Mouse (Mus musculus) hindbrain, embryonic 10.5 days (tissue): ENCODE measurements around the gene Amotl1. TPM values are rescaled to one million over a fixed set of nuclear protein-coding genes. Genes with fewer than 3 reads are reported as not detected.

Experiments
- DNase-seq: peaks from one replicate; pipeline ENCODE4 v3.0.0-alpha.2; 2017; ENCODE audit warnings: low spot score
- H3K27ac ChIP-seq: fragments of 300-500 bp; sonication (generic); 2 replicates; pipeline ENCODE4 v1.5.1; 2016; ENCODE audit warnings: mild to moderate bottlenecking, moderate library complexity
- H3K27me3 ChIP-seq: fragments of 300-500 bp; sonication (generic); 2 replicates; pipeline ENCODE4 v1.6.1; 2016; ENCODE audit warnings: mild to moderate bottlenecking; ENCODE audit not compliant: poor library complexity, insufficient read depth, severe bottlenecking
- H3K36me3 ChIP-seq: fragments of 300-500 bp; sonication (generic); 2 replicates; pipeline ENCODE4 v1.6.1; 2016; ENCODE audit warnings: mild to moderate bottlenecking, moderate library complexity
- H3K4me1 ChIP-seq: fragments of 300-500 bp; sonication (generic); replicated peaks from 2 replicates; pipeline ENCODE4 v1.6.1; 2016; ENCODE audit warnings: mild to moderate bottlenecking
- H3K4me3 ChIP-seq: fragments of 300-500 bp; sonication (generic); 2 replicates; pipeline ENCODE4 v1.5.1; 2016; ENCODE audit warnings: mild to moderate bottlenecking, moderate library complexity
- H3K9me3 ChIP-seq: fragments of 300-500 bp; sonication (generic); 2 replicates; pipeline ENCODE4 v1.6.1; 2016; ENCODE audit warnings: mild to moderate bottlenecking, moderate library complexity
- WGBS: fragments of 180-500 bp; shearing (Covaris S2); methylation state at CpG from one replicate; pipeline ENCODE4 v1.1.7; 2016; 5-methylcytosine and 5-hydroxymethylcytosine counted together
- polyA plus RNA-seq: library from polyadenylated mRNA; unstranded; fragments of >200 nt; fragmentation: Nextera tagmentation; extraction: Ambion mirVana; gene quantifications from 2 replicates; pipeline ENCODE4 v1.2.1, GENCODE M21; 2016

Amotl1 gene
- polyA plus RNA-seq, 1 experiment from 2014 or later, result 12.8 TPM

DNA sequence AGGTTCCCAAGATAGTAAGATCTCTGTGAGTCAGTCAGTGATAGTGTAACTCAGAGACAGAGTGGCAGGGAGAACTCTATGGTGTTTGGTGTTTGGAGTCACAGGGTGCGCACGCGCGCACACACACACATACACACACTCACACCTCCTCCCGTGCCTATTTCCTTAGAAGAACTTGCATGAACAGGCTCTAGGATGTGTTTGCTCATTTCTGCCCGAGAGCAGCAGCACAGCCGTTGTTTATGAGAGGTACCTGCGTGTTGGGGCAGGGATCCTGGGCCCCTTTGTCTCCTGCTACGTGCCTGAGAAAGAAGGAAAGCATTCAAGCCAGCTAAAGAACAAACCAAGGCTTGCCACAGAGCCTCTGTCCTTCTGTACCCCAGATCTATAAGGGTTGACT lies 17.3 kb upstream of the Amotl1 start:
- no peak for DNase-seq
- Histone ChIP-seq H3K4me3 (no peak overlapping the region), H3K9me3 (no peaks in the 10 kb centered on the region), H3K27ac (no peak overlapping the region), H3K27me3 (no peaks in the 10 kb centered on the region), H3K4me1 (no peaks in the 10 kb centered on the region), H3K36me3 (no peaks in the 10 kb centered on the region)
- WGBS, result 83% methylated on average over 9 of the region's 9 CpGs

- no peaks in the 10 kb centered on the region for H3K9me3 ChIP-seq
- no peak overlapping the region for H3K4me3 ChIP-seq
- H3K4me1 ChIP-seq, result no peaks in the 10 kb centered on the region
- no peaks in the 10 kb centered on the region for H3K36me3 ChIP-seq
- DNase-seq, result no peak
- H3K27me3 ChIP-seq, result no peaks in the 10 kb centered on the region
- 54% methylated on average over 2 of the region's 2 CpGs for WGBS
- no peak overlapping the region for H3K27ac ChIP-seq
Observed at GRCm38 (mm10) chr9:14657926-14658325, 13.1 kb upstream of the Amotl1 start.

DNA sequence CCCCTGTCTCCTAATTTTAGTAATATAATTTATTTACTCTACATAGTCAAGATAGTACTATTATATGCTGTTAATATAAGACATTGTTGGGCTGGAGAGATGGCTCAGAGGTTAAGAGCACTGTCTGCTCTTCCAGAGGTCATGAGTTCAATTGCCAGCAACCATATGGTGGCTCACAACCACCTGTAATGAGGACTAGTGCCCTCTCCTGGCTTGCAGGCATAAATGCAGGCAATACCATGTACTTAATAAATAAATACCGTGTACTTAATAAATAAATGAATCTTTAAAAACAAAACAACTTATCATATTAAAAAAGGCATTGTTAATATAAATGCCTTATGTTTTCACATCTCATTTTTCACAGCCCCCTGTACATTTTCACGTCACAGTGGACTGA lies 9.2 kb upstream of the Amotl1 start:
- no peak overlapping the region for H3K27ac ChIP-seq
- no peaks in the 10 kb centered on the region for H3K4me1 ChIP-seq
- WGBS, result 84% methylated on average over 2 of the region's 2 CpGs
- DNase-seq, result no peak
- no peak overlapping the region for H3K4me3 ChIP-seq
- no peaks in the 10 kb centered on the region for H3K27me3 ChIP-seq
- H3K9me3 ChIP-seq, result no peaks in the 10 kb centered on the region
- no peaks in the 10 kb centered on the region for H3K36me3 ChIP-seq

GRCm38 (mm10) chr9:14652761-14653160 lies 7.9 kb upstream of the Amotl1 start:
- Histone ChIP-seq H3K9me3 (no peaks in the 10 kb centered on the region), H3K4me3 (no peak overlapping the region), H3K4me1 (no peaks in the 10 kb centered on the region), H3K27me3 (no peaks in the 10 kb centered on the region), H3K36me3 (no peaks in the 10 kb centered on the region), H3K27ac (no peak overlapping the region)
- 69% methylated on average over 1 of the region's 1 CpGs for WGBS
- no peak for DNase-seq

GRCm38 (mm10) chr9:14647849-14648248 lies 3.0 kb upstream of the Amotl1 start:
- H3K27me3 ChIP-seq, result no peaks in the 10 kb centered on the region
- no peak overlapping the region for H3K4me3 ChIP-seq
- DNase-seq, result no peak
- H3K4me1 ChIP-seq, result peaks cover 13% of the 10 kb centered on the region
- no peak overlapping the region for H3K27ac ChIP-seq
- H3K36me3 ChIP-seq, result no peaks in the 10 kb centered on the region
- H3K9me3 ChIP-seq, result no peaks in the 10 kb centered on the region
- 84% methylated on average over 8 of the region's 8 CpGs for WGBS

- DNase-seq, result no peak
- Histone ChIP-seq H3K4me1 (peaks cover 25% of the 10 kb centered on the region), H3K27me3 (no peaks in the 10 kb centered on the region), H3K36me3 (no peaks in the 10 kb centered on the region), H3K9me3 (no peaks in the 10 kb centered on the region), H3K4me3 (no peak overlapping the region), H3K27ac (no peak overlapping the region)
- WGBS, result 100% methylated on average over 1 of the region's 1 CpGs
Observed at GRCm38 (mm10) chr9:14646641-14647040, 1.8 kb upstream of the Amotl1 start.

- H3K4me1 ChIP-seq, result peaks cover 31% of the 10 kb centered on the region
- 85% methylated on average over 3 of the region's 3 CpGs for WGBS
- no peaks in the 10 kb centered on the region for H3K27me3 ChIP-seq
- no peaks in the 10 kb centered on the region for H3K9me3 ChIP-seq
- DNase-seq, result no peak
- H3K36me3 ChIP-seq, result no peaks in the 10 kb centered on the region
- H3K27ac ChIP-seq, result no peak overlapping the region
- H3K4me3 ChIP-seq, result no peak overlapping the region
Observed at GRCm38 (mm10) chr9:14646061-14646460, 1.2 kb upstream of the Amotl1 start.

DNA sequence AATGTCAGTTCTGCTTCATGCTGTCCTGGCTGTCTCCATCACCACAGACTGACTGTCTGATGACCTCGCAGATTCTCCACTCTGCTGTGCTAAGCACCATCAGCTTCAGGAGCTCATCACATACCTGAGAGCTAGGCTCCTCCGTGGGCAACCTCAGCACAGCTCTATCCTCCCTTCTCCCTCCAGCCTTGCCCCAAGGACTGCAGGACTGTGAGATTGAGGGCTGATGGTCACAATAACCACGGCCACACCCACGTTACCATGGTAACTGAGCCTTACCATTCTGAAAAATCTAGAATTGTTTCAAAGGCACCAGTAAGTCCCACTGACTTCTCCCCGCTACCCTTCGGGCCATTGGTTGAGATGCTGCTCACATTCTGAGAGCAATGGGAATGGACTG lies 1.5 kb downstream of the Amotl1 start:
- no peak overlapping the region for H3K4me3 ChIP-seq
- no peaks in the 10 kb centered on the region for H3K27me3 ChIP-seq
- peak overlapping the region; percentile 70 for H3K27ac ChIP-seq
- no peaks in the 10 kb centered on the region for H3K9me3 ChIP-seq
- 50% methylated on average over 6 of the region's 6 CpGs for WGBS
- no peak for DNase-seq
- no peaks in the 10 kb centered on the region for H3K36me3 ChIP-seq
- peaks cover 44% of the 10 kb centered on the region for H3K4me1 ChIP-seq

GRCm38 (mm10) chr9:14642251-14643021 lies 2.4 kb downstream of the Amotl1 start:
- peak overlapping the region; percentile 70 for H3K27ac ChIP-seq
- H3K4me1 ChIP-seq, result peaks cover 44% of the 10 kb centered on the region
- WGBS, result 19% methylated on average over 5 of the region's 5 CpGs
- H3K4me3 ChIP-seq, result no peak overlapping the region
- no peaks in the 10 kb centered on the region for H3K36me3 ChIP-seq
- peak; percentile 78 for DNase-seq
- no peaks in the 10 kb centered on the region for H3K9me3 ChIP-seq
- no peaks in the 10 kb centered on the region for H3K27me3 ChIP-seq

DNA sequence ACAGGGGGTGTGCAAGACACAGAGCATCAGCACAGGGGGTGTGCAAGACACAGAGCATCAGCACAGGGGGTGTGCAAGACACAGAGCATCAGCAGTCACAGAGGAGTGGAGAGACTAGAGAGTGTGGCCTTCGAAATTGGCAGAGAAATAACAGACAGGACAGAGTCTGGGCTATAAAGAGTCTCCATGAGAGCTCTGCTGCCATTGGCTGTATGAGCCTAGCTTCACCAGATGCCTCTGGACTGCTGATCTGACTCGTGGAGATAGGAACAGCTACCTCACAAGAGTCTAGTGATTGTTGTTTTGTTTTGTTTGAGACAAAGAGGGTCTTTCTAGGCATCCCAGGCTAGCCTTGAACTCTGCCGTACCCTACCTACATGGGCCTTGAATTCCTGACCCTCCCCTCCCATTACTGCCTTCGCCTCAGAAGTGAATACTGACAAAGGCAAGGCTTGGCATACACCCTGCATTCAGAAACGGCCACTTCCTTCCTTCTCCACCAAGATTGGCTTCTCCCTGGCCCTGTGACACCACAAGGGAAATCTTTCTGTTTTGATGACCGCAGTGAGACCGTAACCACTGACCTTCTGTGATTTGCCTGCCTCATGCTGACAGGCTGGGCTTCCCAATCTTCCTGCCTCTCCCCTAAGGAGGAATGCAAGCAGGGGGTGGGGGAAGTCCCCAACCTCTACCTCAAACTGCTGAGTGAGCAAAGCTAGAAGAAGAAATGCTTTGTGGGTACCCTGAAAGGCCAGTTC lies 3.4 kb downstream of the Amotl1 start:
- H3K9me3 ChIP-seq, result no peaks in the 10 kb centered on the region
- peaks cover 44% of the 10 kb centered on the region for H3K4me1 ChIP-seq
- H3K27me3 ChIP-seq, result no peaks in the 10 kb centered on the region
- peak; percentile 35 for DNase-seq
- H3K27ac ChIP-seq, result peak overlapping the region; percentile 70
- no peak overlapping the region for H3K4me3 ChIP-seq
- no peaks in the 10 kb centered on the region for H3K36me3 ChIP-seq
- 32% methylated on average over 7 of the region's 7 CpGs for whole genome bisulfite sequencing

GRCm38 (mm10) chr9:14636244-14636643 lies 8.6 kb downstream of the Amotl1 start:
- Histone ChIP-seq H3K9me3 (no peaks in the 10 kb centered on the region), H3K4me1 (peaks cover 50% of the 10 kb centered on the region), H3K27me3 (peaks cover 25% of the 10 kb centered on the region), H3K36me3 (no peaks in the 10 kb centered on the region), H3K4me3 (no peak overlapping the region), H3K27ac (no peak overlapping the region)
- no peak for DNase-seq
- 72% methylated on average over 3 of the region's 3 CpGs for WGBS

DNA sequence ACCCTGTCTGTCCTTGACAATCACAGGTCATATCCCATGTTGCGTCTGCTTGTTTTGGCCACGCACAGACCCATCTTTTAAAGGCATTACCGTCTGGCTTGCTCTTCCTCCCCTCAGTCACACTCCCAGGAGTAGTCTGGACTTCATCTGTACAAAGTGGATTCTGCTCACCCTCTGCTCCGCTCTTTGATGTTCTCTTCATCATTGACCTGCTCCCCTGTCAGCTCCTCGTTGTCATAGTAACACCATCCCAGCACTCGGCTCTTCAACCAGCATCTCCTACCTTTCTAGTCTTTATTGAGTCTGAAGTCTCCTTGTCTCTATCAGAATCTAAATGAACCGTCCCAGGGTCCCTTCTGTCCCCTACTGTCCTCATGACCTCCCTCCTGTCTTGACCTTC lies 9.3 kb downstream of the Amotl1 start:
- Histone ChIP-seq H3K27ac (no peak overlapping the region), H3K4me1 (peaks cover 44% of the 10 kb centered on the region), H3K9me3 (no peaks in the 10 kb centered on the region), H3K4me3 (no peak overlapping the region), H3K36me3 (no peaks in the 10 kb centered on the region), H3K27me3 (peaks cover 25% of the 10 kb centered on the region)
- 79% methylated on average over 7 of the region's 7 CpGs for WGBS
- no peak for DNase-seq

- Histone ChIP-seq H3K4me3 (peak overlapping the region; percentile 27), H3K36me3 (no peaks in the 10 kb centered on the region), H3K27ac (no peak overlapping the region), H3K9me3 (no peaks in the 10 kb centered on the region), H3K4me1 (peaks cover 36% of the 10 kb centered on the region), H3K27me3 (peaks cover 25% of the 10 kb centered on the region)
- WGBS, result 14% methylated on average over 15 of the region's 15 CpGs
- peak; percentile 43 for DNase-seq
Observed at GRCm38 (mm10) chr9:14634155-14634554, 10.7 kb downstream of the Amotl1 start.
